Mouse (Mus musculus) midbrain, embryonic 14.5 days (tissue): ENCODE measurements around the gene Cryl1. TPM values are rescaled to one million over a fixed set of nuclear protein-coding genes. Genes with fewer than 3 reads are reported as not detected.
A peak's percentile ranks its signal among the peaks of the same experiment; 100 is the strongest.

Source experiments
- ATAC-seq: fragments of 200-750 bp; cut with Nextera tagmentation; 2 replicates; pipeline ENCODE4 v1.8.0; 2017; ENCODE audit warnings: moderate number of reproducible peaks, moderate library complexity; ENCODE audit not compliant: low FRiP score, low TSS enrichment
- DNase-seq: peaks from one replicate; pipeline ENCODE4 v3.0.0-alpha.2; 2015
- H3K27ac ChIP-seq: fragments of 300-500 bp; sonication (generic); replicated peaks from 2 replicates; pipeline ENCODE4 v1.5.1; 2014; ENCODE audit warnings: mild to moderate bottlenecking, low read depth, low read length, moderate library complexity
- H3K27me3 ChIP-seq: fragments of 300-500 bp; sonication (generic); 2 replicates; pipeline ENCODE4 v1.6.1; 2014; ENCODE audit warnings: low read length, control low read depth, mixed read lengths; ENCODE audit not compliant: control insufficient read depth, insufficient read depth
- H3K36me3 ChIP-seq: fragments of 300-500 bp; sonication (generic); 2 replicates; pipeline ENCODE4 v1.6.1; 2014; ENCODE audit warnings: low read length, control low read depth; ENCODE audit not compliant: control insufficient read depth, insufficient read depth
- H3K4me1 ChIP-seq: fragments of 300-500 bp; sonication (generic); 2 replicates; pipeline ENCODE4 v1.6.1; 2014; ENCODE audit warnings: mild to moderate bottlenecking, antibody characterized with exemption, low read length, control low read depth; ENCODE audit not compliant: control insufficient read depth, insufficient read depth
- H3K4me2 ChIP-seq: fragments of 300-500 bp; sonication (generic); 2 replicates; pipeline ENCODE4 v1.6.1; 2014; ENCODE audit warnings: mild to moderate bottlenecking, low read length, moderate library complexity
- H3K4me3 ChIP-seq: fragments of 300-500 bp; sonication (generic); replicated peaks from 2 replicates; pipeline ENCODE4 v1.5.1; 2014; ENCODE audit warnings: low read depth, low read length
- H3K9ac ChIP-seq: fragments of 300-500 bp; sonication (generic); replicated peaks from 2 replicates; pipeline ENCODE4 v1.6.1; 2014; ENCODE audit warnings: mild to moderate bottlenecking, low read length, moderate library complexity
- H3K9me3 ChIP-seq: fragments of 300-500 bp; sonication (generic); 2 replicates; pipeline ENCODE4 v1.6.1; 2016; ENCODE audit warnings: low read length, control low read depth, mixed read lengths; ENCODE audit not compliant: control insufficient read depth
- WGBS: fragments of 180-500 bp; shearing (Covaris S2); extraction: QIAGEN DNeasy Blood & Tissue Kit; methylation state at CpG from one replicate; pipeline ENCODE4 v1.1.7; 2014; 5-methylcytosine and 5-hydroxymethylcytosine counted together
- polyA plus RNA-seq: library from polyadenylated mRNA; unstranded; fragments of >200 nt; fragmentation: Nextera tagmentation; extraction: Ambion mirVana; gene quantifications from 2 replicates; pipeline ENCODE4 v1.2.1, GENCODE M21; 2014

Cryl1 gene
- polyA plus RNA-seq, 1 experiment from 2014 or later, result 8.7 TPM

DNA sequence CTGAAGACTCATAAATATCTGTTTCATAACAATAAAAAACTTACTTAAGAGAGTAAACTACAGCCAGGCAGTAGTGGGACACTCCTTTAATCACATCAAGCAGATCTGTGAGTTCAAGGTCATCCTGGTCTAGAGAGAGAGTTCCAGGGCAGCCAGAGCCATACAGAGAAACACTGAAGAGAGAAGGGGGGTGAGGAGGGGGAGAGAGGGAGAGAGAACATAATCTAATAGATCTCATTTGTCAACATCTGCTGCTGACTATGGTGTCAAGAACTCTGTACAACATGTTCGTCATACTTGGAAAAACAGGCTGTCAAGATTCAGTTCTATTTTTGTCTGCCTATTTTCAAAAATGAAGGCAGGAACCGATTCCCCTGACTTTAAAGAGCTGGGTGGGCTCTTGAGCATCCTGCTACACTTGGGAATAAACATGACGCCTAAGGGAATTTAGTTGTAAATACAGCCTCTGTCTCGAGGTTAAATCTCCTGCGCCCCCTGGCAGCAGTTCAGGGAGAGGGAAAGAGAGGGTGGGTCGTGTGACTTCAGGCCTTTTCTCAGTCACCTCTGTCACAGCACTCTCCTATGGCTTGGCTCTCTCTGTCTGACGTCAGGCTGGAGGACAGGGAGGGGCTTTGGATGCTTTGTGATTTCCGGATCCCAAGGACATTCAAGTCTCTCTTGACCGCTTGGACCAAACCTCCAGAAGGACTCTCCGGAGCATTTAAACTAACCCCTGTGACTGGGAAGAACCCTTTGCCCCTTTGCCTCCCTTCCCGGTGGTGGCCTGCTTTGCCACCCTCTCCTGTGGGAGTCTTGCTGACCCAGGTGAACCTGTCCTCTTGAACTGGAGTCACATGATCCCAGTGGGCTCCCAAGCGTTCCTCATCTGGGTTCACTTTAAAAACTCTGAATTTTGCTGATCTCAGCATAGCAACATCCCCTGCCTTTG lies 9.0 kb upstream of the Cryl1 start:
- no peaks in the 10 kb centered on the region for H3K9me3 ChIP-seq
- no peaks in the 10 kb centered on the region for H3K4me1 ChIP-seq
- H3K4me2 ChIP-seq, result no peak overlapping the region
- no peak overlapping the region for H3K4me3 ChIP-seq
- no peak overlapping the region for H3K27ac ChIP-seq
- 5% methylated on average over 12 of the region's 12 CpGs for WGBS
- peak; percentile 76 for DNase-seq
- ATAC-seq, result no peak
- H3K9ac ChIP-seq, result no peak overlapping the region; the same call in 1 of the 2 replicates
- H3K27me3 ChIP-seq, result no peaks in the 10 kb centered on the region
- H3K36me3 ChIP-seq, result no peaks in the 10 kb centered on the region

DNA sequence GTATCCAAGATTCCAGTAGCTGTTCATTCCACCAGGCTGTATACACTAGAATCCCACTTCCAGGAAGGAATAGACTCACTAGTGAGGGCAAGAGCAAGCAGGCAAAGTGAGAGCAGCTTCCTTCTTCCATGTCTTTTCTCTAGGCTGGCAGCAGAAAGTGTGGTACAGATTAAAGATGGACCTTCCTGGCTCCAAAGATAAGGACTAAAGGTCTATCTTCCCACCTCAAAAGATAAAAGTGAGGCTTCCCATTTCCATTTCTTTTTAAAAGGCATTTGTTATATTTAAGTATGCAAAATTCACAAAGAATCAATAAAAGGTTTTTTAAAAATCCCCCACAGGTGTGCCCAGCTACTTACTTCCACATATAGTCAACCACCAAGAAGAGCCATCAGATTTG lies 4.5 kb upstream of the Cryl1 start:
- no peak overlapping the region for H3K4me2 ChIP-seq
- 0 out of 2 replicates have a peak, but pooled peaks cover 4% of the 10 kb centered on the region for H3K4me1 ChIP-seq
- no peaks in the 10 kb centered on the region for H3K9me3 ChIP-seq
- H3K4me3 ChIP-seq, result no peak overlapping the region
- H3K27me3 ChIP-seq, result peaks cover under 1% of the 10 kb centered on the region; the same call in 1 of the 2 replicates
- H3K27ac ChIP-seq, result no peak overlapping the region
- ATAC-seq (no peak), DNase-seq (no peak)
- no peak overlapping the region for H3K9ac ChIP-seq
- no peaks in the 10 kb centered on the region for H3K36me3 ChIP-seq

DNA sequence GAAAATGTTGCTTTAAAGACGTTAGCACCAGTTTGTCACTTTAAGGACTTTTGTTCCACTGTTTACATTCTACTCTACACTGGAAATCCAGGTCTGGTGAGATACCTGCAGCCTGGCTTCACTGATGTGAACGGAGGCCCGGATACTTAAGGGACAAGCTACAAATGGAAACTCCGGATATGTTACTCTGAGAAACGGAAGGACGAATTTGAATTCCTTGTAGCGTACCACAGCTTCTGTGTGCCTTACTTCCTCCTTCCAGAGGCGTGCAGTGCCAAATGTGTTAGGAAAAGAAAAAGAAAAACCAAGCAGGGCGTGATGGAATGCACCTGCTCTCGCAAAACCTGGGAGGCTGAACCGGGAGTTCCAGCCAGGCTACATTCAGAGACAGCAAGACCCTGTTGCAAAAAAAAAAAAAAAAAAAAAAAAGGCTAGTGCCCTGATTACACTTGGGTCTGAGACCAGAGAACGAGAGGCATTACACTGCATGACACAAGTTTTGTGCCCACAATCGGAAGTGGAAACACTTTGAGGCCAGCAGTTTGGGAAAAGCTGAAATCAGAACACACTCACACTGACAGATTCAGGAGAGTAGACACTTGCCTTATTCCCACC lies 591 bp upstream of the Cryl1 start:
- Histone ChIP-seq H3K9me3 (no peaks in the 10 kb centered on the region), H3K36me3 (no peaks in the 10 kb centered on the region), H3K4me3 (peak overlapping the region; percentile 57), H3K9ac (peak overlapping the region; percentile 71; the same call in 1 of the 2 replicates), H3K27ac (no peak overlapping the region), H3K4me1 (0 out of 2 replicates have a peak, but pooled peaks cover 4% of the 10 kb centered on the region), H3K27me3 (peaks cover 3% of the 10 kb centered on the region; the same call in 1 of the 2 replicates), H3K4me2 (peak overlapping the region; percentile 78)
- WGBS, result 21% methylated on average over 13 of the region's 13 CpGs
- DNase-seq, result no peak
- ATAC-seq, result no peak; the same call in 1 of the 2 replicates

DNA sequence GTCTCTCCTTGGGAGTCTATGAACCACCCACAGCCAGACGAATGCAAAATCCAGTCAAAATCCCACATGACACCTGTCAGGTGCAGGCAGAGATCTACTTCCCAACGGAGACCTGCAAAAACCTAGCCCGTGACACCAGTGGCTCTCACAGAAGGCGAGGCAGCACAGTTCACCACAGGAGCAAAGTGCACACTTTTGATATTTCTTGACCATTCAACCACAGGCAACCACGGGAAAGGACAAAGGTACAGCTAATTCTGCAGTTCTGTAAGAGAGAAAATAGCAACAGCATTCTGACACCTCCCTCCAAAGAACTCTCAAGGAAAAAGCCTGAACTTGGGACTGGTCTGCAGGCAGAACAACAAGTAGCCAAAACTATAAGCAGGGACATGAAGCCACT lies 1.1 kb downstream of the Cryl1 start:
- H3K9me3 ChIP-seq, result no peaks in the 10 kb centered on the region
- H3K4me1 ChIP-seq, result 0 out of 2 replicates have a peak, but pooled peaks cover 4% of the 10 kb centered on the region
- no peak overlapping the region for H3K27ac ChIP-seq
- no peak overlapping the region for H3K4me3 ChIP-seq
- WGBS, result 84% methylated on average over 5 of the region's 5 CpGs
- no peak overlapping the region for H3K4me2 ChIP-seq
- no peak for ATAC-seq
- DNase-seq, result no peak
- peaks cover 3% of the 10 kb centered on the region; the same call in 1 of the 2 replicates for H3K27me3 ChIP-seq
- no peak overlapping the region for H3K9ac ChIP-seq
- H3K36me3 ChIP-seq, result no peaks in the 10 kb centered on the region

DNA sequence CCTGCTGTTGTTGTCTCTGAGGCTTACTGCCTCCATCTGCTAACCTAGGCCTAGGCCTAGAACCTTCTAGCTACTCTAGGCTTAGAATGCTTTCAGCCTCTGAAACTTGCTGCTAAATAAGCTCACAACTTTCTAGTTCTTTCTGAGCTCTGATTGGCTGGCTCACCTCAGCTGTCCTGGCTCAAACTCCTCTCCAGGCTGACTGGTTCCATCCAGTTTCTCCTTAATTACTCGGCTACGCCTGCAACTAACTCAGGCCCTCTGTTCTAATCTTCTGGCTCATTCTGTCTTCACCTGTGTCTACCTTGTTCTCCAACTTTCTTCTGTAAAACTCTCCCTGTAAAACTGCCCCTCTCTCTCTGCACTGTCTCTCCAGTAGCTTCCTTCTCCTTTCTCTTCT lies 2.9 kb downstream of the Cryl1 start:
- Histone ChIP-seq H3K4me3 (no peak overlapping the region), H3K4me1 (0 out of 2 replicates have a peak, but pooled peaks cover 4% of the 10 kb centered on the region), H3K27me3 (peaks cover 3% of the 10 kb centered on the region; the same call in 1 of the 2 replicates), H3K9me3 (no peaks in the 10 kb centered on the region), H3K36me3 (no peaks in the 10 kb centered on the region), H3K4me2 (no peak overlapping the region), H3K9ac (no peak overlapping the region), H3K27ac (no peak overlapping the region)
- 83% methylated on average over 2 of the region's 2 CpGs for WGBS
- DNase-seq, result no peak
- ATAC-seq, result no peak

DNA sequence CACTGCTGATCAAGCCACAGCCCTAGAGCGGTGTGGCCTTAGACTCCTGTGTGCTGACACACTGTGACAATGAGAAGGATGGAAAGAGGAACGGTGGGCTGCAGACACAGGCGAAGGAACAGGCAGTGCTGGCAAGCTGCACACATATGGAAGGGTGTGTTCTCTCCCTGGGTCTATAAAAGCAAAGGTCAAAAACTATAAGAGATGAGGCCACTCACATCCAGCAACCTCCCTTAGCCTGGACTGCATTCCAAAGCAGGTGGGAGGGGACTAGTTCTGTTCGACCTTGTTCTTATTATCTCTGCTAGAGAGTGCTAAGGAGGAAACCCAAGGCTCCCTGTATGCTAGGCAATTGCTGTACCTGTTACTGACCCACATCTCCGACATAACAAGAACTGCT lies 6.1 kb downstream of the Cryl1 start:
- no peak overlapping the region for H3K9ac ChIP-seq
- H3K4me3 ChIP-seq, result no peak overlapping the region
- DNase-seq, result no peak
- ATAC-seq, result no peak
- WGBS, result 75% methylated on average over 5 of the region's 5 CpGs
- H3K27ac ChIP-seq, result no peak overlapping the region
- H3K36me3 ChIP-seq, result no peaks in the 10 kb centered on the region
- no peaks in the 10 kb centered on the region for H3K27me3 ChIP-seq
- no peaks in the 10 kb centered on the region for H3K9me3 ChIP-seq
- H3K4me1 ChIP-seq, result no peaks in the 10 kb centered on the region
- no peak overlapping the region for H3K4me2 ChIP-seq

DNA sequence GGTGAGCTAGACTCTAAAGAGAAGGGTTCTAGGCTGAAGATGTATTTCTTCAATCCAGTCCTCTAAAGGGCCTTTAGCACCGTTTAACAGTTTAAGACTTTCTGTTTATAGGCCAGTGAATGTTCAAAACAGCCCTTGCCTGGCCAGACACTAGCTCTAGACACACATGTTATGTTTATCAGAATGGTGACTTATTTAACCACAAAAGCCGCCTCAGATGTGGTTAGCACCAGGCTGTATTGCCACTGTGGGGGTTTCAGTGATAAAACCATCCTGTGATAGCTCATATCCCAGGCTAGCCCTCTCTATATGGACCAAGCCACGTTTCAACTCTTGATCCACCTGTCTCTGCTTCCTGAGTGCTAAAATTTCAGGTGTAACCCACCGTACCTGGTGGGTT lies 6.7 kb downstream of the Cryl1 start:
- WGBS, result 78% methylated on average over 4 of the region's 4 CpGs
- H3K4me2 ChIP-seq, result no peak overlapping the region

DNA sequence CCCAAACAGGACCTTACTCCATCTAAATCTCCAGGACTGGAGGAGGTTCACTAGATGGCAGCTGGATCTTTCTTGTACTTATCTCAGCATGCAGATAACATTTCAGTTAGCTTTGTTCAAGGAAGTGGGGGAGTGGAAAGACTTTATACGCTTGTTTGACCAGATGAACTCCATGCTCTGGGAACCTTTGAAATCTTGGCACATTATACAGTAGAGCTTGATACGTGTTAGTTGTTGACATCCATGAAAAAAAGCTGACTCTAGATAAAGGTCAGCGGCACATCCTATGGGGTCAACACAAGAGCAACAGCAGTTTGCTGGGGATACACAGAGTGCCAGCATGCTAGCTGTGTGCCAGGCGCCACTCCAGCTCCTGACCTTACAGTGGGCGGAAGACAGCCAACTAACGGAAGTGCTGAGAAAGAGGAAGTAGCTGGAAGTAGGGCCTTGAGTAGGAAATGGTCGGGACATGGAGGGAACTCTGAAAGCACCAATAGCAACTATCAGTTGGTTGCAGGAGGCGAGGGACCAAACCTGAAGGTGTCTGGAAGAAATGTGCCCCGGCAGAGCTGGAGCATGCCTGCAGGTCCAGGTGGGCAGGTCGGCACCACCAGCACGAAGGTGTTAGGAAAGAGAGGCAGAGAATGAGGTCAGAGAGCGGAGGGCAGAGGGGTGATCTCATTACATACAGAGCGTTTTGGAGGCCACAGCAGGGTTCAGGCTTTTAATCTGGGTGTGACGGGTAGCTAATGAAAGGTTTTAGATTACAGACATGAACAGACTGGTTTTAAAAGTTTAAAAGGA lies 11.4 kb downstream of the Cryl1 start:
- no peak overlapping the region for H3K27ac ChIP-seq
- no peak overlapping the region for H3K4me3 ChIP-seq
- H3K4me2 ChIP-seq, result no peak overlapping the region
- no peak overlapping the region for H3K9ac ChIP-seq
- H3K9me3 ChIP-seq, result no peaks in the 10 kb centered on the region
- WGBS, result 71% methylated on average over 14 of the region's 14 CpGs
- ATAC-seq (no peak), DNase-seq (no peak)
- no peaks in the 10 kb centered on the region for H3K4me1 ChIP-seq
- H3K36me3 ChIP-seq, result no peaks in the 10 kb centered on the region
- H3K27me3 ChIP-seq, result no peaks in the 10 kb centered on the region

More for the DNA sequence above, 6.7 kb downstream of the Cryl1 start:
- H3K27me3 ChIP-seq, result no peaks in the 10 kb centered on the region
- no peaks in the 10 kb centered on the region for H3K9me3 ChIP-seq
- no peak overlapping the region for H3K9ac ChIP-seq
- H3K4me3 ChIP-seq, result no peak overlapping the region
- no peak for DNase-seq
- no peak for ATAC-seq
- H3K36me3 ChIP-seq, result no peaks in the 10 kb centered on the region
- no peak overlapping the region for H3K27ac ChIP-seq
- H3K4me1 ChIP-seq, result no peaks in the 10 kb centered on the region
